Mouse (Mus musculus): Measurements from ENCODE around the gene Sh3pxd2b. TPM values are rescaled to one million over a fixed set of nuclear protein-coding genes. Genes with fewer than 3 reads are reported as not detected.
"Not testable (repeated sequence)": the region's sequence is repeated elsewhere in the genome, so short reads cannot be mapped to it uniquely, and the experiment has no call there.

Sh3pxd2b gene
- total RNA-seq (2021), result 1 to 10 TPM; 4.4 to 7.1 TPM
- long read RNA-seq, experiment 1, partial matches to known transcripts, result 0 of 1 reads
- long read RNA-seq, experiment 1, other reads (novel, unspliced or antisense), result 1 of 1 reads
- long read RNA-seq, experiment 2, full-length matches to known transcripts, result 1 of 1 reads
- long read RNA-seq, experiment 2, partial matches to known transcripts, result 0 of 1 reads
- long read RNA-seq, experiment 2, other reads (novel, unspliced or antisense), result 0 of 1 reads

DNA sequence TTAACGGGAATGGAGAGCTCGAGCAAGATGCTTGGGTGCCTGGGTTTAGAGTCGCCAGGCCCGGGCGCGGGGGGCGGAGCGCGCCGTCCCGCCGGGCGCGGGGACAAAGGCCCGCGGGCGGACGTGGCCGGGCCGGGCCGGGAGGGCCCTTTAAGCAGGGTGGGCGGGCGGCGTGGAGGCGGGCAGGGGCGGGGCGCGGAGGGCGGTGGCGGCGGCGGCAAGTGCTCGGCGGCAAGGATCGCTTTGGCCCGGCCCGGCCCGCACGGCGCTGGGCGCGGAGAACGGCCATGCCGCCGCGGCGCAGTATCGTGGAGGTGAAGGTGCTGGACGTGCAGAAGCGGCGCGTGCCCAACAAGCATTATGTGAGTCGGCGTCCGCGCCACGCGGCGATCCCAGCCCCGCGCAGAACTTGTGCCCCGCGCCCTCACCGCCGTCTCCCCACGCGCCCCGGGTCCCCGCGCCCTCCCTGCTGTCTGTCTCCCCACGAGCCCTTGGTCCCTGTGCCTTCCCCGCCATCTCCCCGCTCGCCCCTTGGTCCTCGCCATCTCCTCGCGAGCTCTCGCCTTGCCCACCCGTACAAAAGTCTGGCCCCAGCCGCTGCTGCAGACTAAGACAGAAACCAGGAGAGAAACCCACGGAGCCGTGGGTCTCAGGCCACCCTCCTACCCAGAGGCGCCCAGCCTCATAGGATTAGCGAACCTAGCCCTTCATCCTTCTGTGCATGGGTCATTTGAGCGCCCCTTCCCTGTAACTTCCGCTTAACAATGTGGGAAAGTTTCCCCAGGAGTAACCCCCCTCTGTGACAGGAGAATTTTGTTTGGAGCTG is at the start of gene Sh3pxd2b:
Sh3pxd2b (plus strand) TSS at position 214 of the 826 bp plus-strand sequence.
- peak; percentile 78 for DNase-seq

DNA sequence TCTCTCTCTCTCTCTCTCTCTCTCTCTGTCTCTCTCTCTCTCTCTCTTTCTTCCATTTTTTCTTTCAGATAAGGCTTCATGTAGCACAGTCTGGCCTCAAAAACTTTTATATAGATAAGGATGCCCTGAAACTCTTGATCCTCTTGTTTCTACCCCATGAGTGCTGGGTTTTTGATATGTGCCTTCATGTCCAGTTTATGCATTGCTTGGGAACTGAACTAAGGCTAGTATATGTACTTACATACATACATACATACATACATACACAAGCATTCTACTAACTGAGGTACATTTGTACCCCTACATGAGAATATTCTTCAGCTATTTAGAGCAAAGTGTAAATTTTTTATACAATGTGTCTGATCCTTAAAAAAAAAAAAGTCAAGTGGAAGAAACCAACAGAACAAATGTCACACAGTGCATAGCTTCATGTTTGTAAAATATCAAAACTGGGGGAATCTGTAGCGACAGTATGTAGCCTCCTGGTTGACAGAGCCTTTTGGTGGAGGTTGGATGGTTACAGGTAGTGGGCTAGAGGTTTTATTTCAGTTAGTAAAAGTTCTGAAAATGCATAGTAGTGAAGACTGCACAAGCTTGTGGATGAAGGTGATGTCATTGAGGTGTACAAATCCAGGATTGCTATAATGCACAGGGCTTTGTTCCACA is 49.6 kb upstream of the Sh3pxd2b start:
- no peak for DNase-seq

DNA sequence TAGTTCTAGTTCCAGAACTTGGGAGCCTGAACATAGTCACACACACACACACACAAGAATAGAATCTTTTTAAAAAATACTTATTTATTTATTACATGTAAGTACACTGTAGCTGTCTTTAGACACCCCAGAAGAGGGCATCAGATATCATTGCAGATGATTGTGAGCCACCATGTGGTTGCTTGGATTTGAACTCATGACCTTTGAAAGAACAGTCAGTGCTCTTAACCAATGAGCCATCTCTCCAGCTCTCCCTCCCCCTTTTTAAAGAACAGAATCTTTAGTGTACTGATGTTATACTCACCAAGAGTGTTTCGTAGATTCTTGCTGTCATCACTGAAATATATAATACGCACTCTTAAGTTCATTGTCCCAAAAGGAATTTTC is 49.1 kb upstream of the Sh3pxd2b start:
- no peak for DNase-seq

DNA sequence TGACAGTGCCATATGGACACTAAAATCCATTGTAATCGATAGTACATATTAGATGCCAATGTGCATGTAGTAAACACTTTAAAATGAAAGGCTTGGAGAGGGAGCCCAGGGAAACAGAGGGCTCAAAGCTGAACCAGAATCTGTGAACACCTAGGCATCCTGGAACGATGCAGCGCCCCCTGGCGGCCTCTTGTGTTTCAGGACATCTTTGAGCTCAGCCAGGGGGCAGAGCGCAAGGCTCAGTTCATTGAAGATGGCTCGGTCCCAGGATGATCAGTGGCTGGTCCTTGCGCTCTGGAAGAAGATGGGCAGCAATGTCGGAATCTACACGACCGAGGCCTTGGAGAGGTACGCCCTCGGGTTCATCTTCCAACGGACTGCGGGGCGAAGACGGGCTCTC is 47.8 kb upstream of the Sh3pxd2b start, which contains the start of gene Hbq1a:
Hbq1a (plus strand) TSS at position 205 of the 400 bp plus-strand sequence.
- not testable (repeated sequence) for DNase-seq

DNA sequence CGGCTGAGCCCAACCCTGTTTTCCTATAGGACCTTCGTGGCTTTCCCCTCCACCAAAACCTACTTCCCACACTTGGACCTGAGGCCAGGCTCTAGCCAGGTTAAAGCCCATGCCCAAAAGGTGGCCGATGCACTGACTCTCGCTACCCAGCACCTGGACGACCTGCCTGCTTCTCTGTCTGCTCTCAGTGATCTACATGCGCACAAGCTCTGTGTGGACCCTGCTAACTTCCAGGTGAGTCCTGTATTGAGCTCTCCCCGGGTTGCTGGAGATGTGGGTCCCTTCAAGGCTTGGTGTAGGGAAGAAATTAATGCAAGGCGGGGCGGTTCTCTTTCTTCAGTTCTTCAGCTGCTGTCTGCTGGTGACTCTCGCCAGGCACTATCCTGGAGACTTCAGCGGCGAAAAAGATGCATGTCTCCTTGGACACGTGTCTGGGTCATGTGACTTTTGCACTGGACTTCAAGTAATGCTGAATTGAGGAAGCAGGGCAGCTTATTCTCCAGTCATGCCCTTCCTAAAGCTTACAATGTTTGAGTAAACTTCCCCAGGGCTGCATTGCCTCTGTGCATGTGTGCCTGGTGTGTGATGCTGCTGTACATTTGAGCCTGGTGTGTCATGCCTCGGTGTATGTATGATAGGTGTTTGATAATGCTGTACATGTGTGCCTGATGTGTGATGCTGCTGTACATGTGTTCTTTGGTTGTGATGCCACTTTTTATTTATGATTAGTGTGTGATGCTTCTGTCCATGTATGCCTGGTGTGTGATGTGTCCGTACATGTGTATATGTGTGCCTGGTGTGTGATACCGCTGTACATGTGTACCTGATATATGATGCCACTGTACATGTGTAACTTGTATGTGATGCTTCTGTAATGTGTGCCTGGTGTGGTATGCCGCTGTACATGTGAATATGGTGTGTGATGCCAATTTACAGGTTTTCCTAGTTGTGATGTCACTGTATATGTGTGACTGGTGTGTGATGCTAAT is 47.0 kb upstream of the Sh3pxd2b start:
- no peak for DNase-seq

DNA sequence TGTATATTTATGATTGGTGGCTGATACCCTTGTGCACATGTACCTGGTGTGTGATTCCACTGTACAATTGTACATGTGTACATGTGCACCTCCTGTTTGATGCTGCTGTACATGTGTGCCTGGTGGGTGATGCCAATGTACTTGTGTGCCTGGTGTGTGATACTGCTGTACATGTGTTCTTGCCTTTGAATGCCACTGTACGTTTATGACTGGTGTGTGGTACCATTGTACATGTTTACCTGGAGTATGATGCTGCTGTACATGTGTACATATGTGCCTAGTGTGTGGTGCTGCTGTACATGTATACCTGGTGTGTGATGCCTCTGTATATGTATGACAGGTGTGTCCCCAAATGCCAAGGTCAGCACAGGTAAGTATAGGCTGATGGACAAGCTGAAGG is 46.1 kb upstream of the Sh3pxd2b start:
- no peak for DNase-seq

DNA sequence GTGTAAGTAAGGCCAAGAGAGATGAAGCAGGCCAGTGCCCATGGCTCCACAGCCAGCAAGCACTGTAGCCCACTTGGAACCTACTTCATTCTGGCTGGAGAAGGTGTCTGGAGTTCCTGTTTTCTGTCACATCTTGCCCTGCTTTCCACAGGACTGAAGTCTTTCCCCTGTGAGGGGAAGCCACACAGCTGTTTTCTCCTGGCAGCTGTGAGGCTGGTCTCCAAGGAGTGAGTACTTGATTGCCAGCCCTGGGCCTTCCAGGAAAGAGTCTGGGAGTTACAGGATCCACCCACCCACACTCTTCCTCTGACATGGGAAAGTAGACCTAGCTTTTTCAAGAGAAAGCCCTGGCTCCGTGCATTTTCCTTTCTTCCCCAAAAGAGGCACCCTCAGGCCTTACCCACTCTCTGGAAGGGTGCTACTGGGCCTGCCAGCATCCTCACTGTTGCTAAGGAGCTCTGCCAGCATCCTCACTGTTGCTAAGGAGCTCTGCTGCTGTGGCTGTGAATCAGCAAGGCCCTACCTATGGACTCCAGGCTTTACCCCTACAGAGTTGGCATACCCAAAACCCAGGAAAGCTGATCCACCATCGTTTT is 44.7 kb upstream of the Sh3pxd2b start:
- DNase-seq, result no peak

DNA sequence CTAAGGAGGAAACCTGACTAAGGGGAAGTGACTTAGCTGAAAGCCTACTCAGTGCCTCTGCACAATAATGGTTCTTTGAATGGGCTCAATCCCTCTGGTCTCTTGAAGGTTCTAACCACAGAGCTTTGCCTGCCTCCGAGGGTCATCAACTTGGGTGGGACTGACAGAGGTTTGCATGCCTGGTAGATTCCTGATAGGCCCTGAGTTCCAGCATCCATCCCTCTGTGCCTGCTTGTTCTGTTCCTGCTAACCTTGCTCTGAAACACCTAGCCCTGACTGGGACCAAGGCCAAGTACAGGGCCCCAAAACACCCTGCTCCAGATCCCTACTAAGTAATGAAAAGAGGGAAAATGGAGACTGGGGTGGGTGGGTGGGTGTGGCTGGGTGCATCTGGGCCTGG is 44.2 kb upstream of the Sh3pxd2b start:
- no peak for DNase-seq

DNA sequence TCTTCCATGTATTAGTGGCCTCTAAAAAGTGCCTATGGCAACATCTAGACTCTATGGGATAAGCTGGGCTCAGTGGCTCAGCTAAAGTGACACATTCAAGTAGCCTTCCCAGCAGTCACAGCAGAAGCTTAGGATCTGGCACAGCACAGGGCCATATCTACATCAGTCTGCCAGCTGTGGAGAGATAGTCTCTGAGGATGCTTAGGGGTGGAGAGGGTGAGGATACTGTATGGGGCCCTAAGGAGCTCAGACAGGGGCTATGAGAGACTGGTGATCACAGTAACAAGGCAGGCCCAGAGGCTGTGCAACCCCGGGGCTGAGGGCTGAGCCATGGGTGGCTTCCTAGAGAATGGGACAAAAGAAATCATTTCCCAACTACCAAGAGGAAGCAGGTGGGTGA is 40.6 kb upstream of the Sh3pxd2b start:
- no peak for DNase-seq

DNA sequence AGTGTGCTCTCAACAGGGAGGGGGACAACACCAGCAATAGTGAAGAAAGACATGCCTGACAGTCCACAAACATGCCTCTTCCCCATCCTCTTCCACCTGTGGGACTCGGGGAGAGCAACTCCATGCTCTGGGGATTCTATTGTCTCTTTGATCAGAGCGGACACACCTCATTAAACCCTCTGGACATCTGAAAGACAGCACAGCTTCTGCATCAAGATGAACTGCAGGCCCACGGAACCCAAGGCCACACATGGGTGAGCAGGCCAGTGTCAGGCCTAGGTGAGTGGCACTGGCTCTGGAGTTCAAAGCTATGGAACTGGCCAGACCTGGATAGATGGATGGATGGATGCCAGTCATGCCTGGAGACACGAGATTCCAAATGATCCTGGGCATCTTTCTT is 38.2 kb upstream of the Sh3pxd2b start:
- no peak for DNase-seq

DNA sequence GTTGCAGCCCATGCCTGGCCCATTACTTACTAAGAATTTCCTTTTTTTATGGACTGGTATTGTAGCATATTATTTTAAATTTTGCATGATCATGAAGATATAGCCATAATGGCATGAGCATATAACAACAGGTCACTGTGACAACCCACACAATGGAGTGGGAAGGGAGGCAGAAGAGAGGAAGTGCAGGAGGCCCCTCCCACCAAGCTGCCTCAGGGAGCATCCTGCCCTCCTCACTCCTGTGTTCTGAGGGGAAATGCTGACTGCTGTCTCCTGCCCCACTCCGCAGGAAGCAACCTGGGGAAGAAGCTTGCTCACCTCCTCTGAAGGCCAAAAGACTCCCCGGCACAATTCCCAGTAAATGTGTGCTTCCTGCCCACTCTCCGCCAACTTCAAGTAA is 37.7 kb upstream of the Sh3pxd2b start:
- DNase-seq, result no peak

DNA sequence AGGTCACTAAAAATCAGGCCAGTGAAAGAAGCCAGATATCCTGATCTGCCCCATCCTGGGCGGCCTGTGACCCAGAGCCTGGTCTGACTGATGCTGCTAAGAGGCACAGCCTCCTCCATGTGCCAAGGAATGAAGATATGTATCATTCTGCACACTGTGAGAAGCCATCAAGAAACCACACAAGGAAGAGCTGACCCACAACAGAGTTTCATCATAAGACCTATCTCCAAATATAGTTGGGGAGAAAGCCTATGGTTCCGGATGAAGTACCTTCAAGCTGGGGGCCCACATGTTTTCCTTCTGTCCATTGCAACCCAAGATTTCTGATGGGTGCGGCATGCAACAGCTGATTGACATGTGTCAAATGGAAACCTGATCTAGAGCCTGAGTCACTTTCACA is 31.6 kb upstream of the Sh3pxd2b start:
- no peak for DNase-seq

DNA sequence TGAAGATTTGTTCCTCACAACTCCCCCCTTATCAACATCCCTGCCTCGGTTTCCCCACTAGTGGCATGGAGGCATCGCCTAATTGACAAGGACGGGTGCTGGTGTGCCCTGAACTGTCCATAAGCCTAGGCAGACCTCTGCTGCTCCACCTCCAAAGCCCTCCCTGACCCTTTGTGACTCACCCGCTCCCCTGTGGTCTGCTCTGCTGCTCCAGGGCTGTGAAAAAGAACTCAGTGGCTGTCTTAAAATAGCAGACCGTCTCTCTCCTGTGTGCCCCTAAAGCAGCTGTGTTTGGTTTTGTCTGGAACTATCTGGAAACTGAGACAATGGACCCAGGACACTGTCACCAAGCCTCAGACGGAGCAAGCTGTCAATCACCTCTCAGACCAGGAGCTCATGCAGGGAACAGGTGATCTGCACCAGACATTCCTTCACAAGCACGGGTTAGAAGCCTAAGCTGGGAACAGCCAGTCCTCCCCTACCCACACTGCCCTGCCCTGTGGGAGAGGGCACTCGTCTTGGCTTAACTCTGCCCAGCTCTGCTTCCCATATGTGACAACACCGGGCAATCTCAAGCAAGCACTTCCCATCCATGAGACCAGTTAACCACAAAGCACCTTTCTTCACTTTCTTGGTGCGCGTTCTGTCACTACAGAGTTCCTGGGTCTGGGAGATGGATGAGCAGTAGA is 27.0 kb upstream of the Sh3pxd2b start:
- no peak for DNase-seq

DNA sequence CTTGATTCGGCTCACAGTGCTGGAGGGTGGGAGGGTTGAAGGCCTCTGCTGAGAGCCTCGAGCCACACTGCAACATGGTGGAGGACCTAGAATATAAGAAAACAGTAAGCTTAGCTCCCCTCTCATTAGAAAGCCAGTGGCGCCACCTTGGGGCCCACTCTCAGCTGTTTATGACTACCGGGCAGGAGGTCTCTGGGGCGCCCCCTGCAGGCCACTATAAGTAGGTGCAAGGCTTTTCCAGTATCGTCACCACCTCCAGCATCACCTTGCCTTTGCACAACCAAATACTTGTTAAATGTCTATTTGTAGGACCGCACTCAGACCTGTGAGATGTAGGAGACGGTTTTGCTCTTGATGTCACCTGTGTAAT is 26.4 kb upstream of the Sh3pxd2b start:
- peak; percentile 32 for DNase-seq

DNA sequence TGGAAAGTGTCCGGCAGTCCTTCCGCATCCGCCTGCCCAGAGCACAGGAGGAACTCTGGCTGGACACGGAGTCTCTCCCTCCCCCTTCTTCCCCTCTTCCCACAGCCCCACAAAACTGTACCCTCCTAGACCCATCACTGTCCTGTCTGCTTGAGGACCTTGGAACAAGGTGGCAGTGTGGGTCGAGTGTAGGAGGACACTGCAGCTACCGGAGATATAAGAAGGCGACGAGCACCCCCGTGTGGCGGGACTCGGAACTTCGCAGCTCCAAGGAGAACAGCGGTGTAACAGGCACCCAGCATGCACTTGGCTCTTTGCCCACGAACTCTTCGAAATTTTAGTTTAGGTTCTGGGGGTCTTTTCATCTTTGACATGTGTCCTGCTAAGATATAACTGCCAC is 23.0 kb upstream of the Sh3pxd2b start:
- DNase-seq, result peak; percentile 56

DNA sequence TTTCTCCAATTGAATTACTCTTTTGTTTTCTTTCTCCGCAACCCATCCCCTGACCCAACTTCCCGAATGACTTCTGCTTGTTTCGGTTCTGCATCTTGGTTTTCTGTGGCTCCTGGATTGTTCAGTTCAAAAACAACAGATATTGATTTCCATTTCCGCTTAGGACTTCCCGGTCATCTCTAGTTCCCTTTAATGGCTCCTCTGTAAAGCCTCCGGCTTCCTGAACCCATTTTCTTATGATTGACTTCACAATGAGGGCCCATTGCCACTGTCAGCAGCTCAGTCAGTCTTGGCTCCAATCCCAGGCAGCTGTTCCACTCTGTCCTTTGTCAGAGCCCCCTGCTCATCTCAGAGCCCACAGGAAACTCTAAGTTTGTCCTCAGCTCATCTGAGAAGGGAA is 16.5 kb upstream of the Sh3pxd2b start:
- DNase-seq, result no peak

DNA sequence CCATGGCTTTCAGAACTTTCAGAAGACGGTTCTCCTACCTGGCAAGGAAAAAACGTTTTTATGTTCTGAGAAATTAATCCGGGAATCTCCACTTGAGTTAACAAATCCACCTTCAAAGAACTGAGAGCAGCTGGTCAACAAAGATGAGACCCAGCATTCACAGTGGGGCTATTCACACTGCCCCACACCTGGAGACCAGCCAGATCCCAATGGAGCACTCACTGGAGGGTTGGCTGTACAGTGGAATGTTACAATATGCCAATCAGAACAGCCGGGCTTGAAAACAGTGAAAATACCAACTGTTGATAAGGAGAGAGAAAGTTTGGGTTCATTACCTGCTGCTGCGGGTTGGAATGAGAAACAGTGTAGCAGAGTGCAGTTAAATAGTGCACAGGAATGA is 15.8 kb upstream of the Sh3pxd2b start:
- no peak for DNase-seq

DNA sequence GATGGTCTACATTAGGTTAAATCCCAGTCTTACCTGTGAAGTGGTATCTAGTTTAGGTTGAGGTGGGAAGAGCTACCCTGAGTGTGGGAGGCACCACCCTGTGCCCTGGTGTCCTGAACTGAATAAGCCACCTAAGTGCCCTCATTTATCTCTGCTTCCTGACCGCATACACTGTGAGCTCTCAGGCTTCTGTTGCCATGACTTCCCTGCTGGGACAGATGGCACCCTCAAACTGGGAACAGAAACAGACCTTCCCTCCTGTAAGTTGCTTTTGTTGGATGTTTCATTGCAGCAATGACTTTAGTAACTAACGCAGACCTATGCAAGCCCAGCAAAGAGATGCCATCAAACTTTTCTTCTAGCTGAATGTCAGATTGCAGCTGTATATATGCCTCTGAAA is 14.4 kb upstream of the Sh3pxd2b start:
- no peak for DNase-seq

DNA sequence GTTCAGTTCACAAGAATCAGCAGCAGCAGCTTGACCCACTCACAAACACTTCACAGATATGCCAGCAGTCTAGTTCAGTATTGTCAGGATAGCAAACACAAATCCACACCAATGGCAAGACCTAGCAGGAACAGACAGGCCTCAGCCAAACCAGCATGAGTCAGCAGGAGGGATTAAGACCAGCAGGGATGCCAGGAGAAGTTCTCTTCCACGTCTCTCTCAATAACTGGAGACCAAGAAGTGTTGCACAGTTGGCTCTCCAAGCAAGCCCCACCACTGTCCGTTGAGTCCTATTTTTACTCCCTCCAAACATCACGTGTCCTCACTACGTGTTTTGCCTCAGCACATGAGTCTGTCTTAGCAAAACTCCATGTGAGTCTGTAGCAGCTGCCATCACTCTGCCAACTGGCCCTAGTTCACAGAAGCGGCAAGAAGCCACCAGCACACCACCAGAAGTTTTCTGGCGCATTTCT is 11.1 kb upstream of the Sh3pxd2b start:
- peak; percentile 47 for DNase-seq

DNA sequence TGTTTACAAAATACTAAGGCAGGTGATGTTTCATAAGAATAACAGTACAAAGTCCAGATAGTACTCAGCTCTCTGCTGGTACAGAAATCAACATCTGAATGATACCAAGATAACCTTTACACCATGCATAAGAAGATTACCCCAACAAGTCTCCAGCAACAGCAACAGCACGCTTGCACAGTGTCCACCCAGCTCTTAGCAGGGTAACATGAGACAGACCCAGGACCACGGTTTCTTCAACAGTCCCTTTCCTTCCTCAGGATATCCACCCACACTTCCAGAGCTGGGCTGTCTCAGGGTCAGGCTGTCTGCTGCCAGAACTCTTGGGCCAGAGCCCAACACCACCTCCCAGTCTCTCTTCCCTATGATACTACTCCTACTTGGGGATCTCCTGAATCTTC is 8.5 kb upstream of the Sh3pxd2b start:
- DNase-seq, result no peak
